Mouse (Mus musculus) bone marrow macrophage, adult 2 months (primary cell): ENCODE results near the gene Nrm.

ENCODE experiments used
- CTCF ChIP-seq: IDR thresholded peaks from 2 replicates; pipeline ENCODE4 v1.5.1; 2012; ENCODE audit warnings: low read depth, mild to moderate bottlenecking, low read length, moderate library complexity
- POLR2A ChIP-seq: IDR thresholded peaks from 2 replicates; pipeline ENCODE4 v1.6.1; 2012; ENCODE audit warnings: mild to moderate bottlenecking, low read depth, low read length, borderline replicate concordance

- TF ChIP-seq POLR2A (no peak), CTCF (no peak)
Observed at GRCm38 (mm10) chr17:35869346-35870067, 8.4 kb downstream of the Nrm start.
